Mouse (Mus musculus) monocyte, adult 5-6 weeks (primary cell): ENCODE measurements around the gene Olfr1188. TPM values are rescaled to one million over a fixed set of nuclear protein-coding genes. Genes with fewer than 3 reads are reported as not detected.
"Not testable (repeated sequence)": the region's sequence is repeated elsewhere in the genome, so short reads cannot be mapped to it uniquely, and the experiment has no call there.

Experiments used
- ATAC-seq: fragments of 153-309, 156-312 bp; replicated peaks from 2 replicates; pipeline ENCODE4 v1.8.0; 2017; ENCODE audit warnings: mild to moderate bottlenecking; ENCODE audit not compliant: low TSS enrichment, insufficient number of reproducible peaks, severe bottlenecking, poor library complexity, low FRiP score
- total RNA-seq: library from RNA; stranded (forward); fragments of 200-1000, 200-491, 200-594 nt; gene quantifications from 3 replicates; pipeline ENCODE4 v1.2.3, GENCODE M21; 2017

The Olfr1188 gene
- total RNA-seq, result not detected in 3 replicates

GRCm38 (mm10) chr2:88556635-88557034 is at the start of gene Olfr1188:
Gene Olfr1188, plus strand, starts transcription at chr2:88556935.
- ATAC-seq, result no peak

- ATAC-seq, result no peak
These were observed 38.5 kb upstream of the Olfr1188 start, which contains the start of gene Olfr1186 for GRCm38 (mm10) chr2:88518251-88518650. Gene Olfr1186, plus strand, starts transcription at chr2:88518551.

GRCm38 (mm10) chr2:88525720-88526119 is 31.0 kb upstream of the Olfr1188 start:
- no peak for ATAC-seq

- ATAC-seq, result not testable (repeated sequence)
These were observed 16.0 kb downstream of the Olfr1188 start for GRCm38 (mm10) chr2:88572696-88573095.

- no peak for ATAC-seq
These were observed 29.4 kb downstream of the Olfr1188 start, which contains the start of gene Olfr1189 for GRCm38 (mm10) chr2:88586154-88586553. Gene Olfr1189, plus strand, starts transcription at chr2:88586454.

Other genes starting within 250 kb of the Olfr1188 start
- not detected in 3 replicates for gene Olfr1174-ps, start 241.8 kb upstream of the Olfr1188 start, total RNA-seq
- gene Olfr1175-ps, start 229.7 kb upstream of the Olfr1188 start, total RNA-seq, result 0.19 TPM in 1 of 3 replicates, not detected in the others
- gene Olfr1176, start 220.2 kb upstream of the Olfr1188 start, total RNA-seq, result not detected in 3 replicates
- not detected in 3 replicates for gene Olfr1177-ps, start 210.4 kb upstream of the Olfr1188 start, total RNA-seq
- gene Olfr1178, start 169.9 kb upstream of the Olfr1188 start, total RNA-seq, result not detected in 3 replicates
- not detected in 3 replicates for gene Olfr1179, start 150.5 kb upstream of the Olfr1188 start, total RNA-seq
- not detected in 3 replicates for gene Olfr1180, start 137.8 kb upstream of the Olfr1188 start, total RNA-seq
- not detected in 3 replicates for gene Olfr1181, start 130.8 kb upstream of the Olfr1188 start, total RNA-seq
- gene Gm13757, start 107.8 kb upstream of the Olfr1188 start, total RNA-seq, result not detected in 3 replicates
- 0.19 TPM in 1 of 3 replicates, not detected in the others for gene Olfr1183, start 102.1 kb upstream of the Olfr1188 start, total RNA-seq
- not detected in 3 replicates for gene Olfr1184, start 73.3 kb upstream of the Olfr1188 start, total RNA-seq
- not detected in 3 replicates for gene Olfr1185-ps1, start 63.6 kb upstream of the Olfr1188 start, total RNA-seq
- not detected in 3 replicates for gene Olfr1186, start 38.4 kb upstream of the Olfr1188 start, total RNA-seq
- gene Olfr1189, start 29.5 kb downstream of the Olfr1188 start, total RNA-seq, result not detected in 3 replicates
- gene Olfr1191-ps1, start 83.6 kb downstream of the Olfr1188 start, total RNA-seq, result not detected in 3 replicates
- gene Olfr1192-ps1, start 91.6 kb downstream of the Olfr1188 start, total RNA-seq, result not detected in 3 replicates
- not detected in 3 replicates for gene Olfr1193, start 118.7 kb downstream of the Olfr1188 start, total RNA-seq
- not detected in 3 replicates for gene Olfr1195, start 132.3 kb downstream of the Olfr1188 start, total RNA-seq
- not detected in 3 replicates for gene Olfr1196, start 147.7 kb downstream of the Olfr1188 start, total RNA-seq
- gene Olfr1197, start 175.4 kb downstream of the Olfr1188 start, total RNA-seq, result not detected in 3 replicates
- gene Olfr1198, start 194.4 kb downstream of the Olfr1188 start, total RNA-seq, result not detected in 3 replicates
- not detected in 3 replicates for gene Olfr1199, start 203.5 kb downstream of the Olfr1188 start, total RNA-seq
- not detected in 3 replicates for gene Olfr1200, start 213.6 kb downstream of the Olfr1188 start, total RNA-seq
- gene Olfr1201, start 236.1 kb downstream of the Olfr1188 start, total RNA-seq, result not detected in 3 replicates